Mouse (Mus musculus): Measurements from ENCODE around the gene Klk11. TPM values are rescaled to one million over a fixed set of nuclear protein-coding genes. Genes with fewer than 3 reads are reported as not detected.

Gene Klk11
- polyA plus RNA-seq, 1 experiment from 2014 or later = not detected

DNA sequence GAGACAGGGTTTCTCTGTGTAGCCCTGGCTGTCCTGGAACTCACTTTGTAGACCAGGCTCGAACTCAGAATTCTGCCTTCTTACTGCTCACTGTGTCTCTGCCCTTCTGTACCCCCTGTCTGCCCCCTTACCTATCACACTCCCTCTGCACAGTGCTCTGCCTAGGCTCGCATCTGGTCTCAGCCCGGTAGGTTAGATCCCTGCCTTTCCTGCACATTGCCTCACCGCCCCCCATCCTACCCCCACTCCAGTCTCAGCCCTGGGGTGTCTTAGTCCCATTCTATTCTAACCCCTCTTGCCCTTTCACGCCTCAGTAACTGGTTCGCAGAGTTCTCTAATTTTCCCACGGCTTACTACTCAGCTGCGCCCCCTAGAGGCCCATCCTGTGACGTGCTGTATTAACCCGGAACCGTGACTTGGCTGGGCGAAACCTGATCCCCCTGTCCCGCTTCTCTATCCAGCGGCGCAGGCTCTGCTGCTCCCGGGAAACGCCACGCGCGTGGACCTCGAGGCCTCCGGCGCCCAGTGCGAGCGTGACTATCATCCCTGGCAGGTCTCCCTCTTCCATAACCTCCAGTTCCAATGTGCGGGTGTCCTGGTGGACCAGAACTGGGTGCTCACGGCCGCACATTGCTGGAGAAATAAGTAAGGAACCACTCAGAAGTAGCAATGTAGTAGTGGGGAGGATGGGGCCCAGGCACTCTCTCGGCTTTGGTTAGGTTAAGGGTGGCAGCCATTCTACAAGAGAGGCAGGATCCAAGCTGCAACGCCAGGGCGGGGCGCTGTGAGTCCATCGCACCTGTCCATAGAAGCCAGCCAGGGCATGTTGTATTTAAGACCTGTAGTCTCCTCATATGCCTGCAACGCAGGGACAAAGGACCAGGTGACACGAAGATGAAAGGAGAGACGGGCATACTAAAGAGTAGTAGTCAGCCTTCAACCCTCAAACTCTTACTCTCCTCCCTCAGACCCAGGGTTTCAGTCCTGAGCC, 8.2 kb downstream of the Klk11 start:
- no peaks in the 10 kb centered on the region for H3K36me3 ChIP-seq (ENCODE audit: control insufficient read depth, insufficient read depth, low read length)
- H3K4me1 ChIP-seq (ENCODE audit: control insufficient read depth, insufficient read depth, low read length) = 0 out of 2 replicates have a peak, but pooled peaks cover 4% of the 10 kb centered on the region
- H3K27me3 ChIP-seq (ENCODE audit: control insufficient read depth, insufficient read depth, low read length) = 0 out of 2 replicates have a peak, but pooled peaks cover 6% of the 10 kb centered on the region
- WGBS = 7% methylated on average over 36 of the region's 36 CpGs
- ATAC-seq (ENCODE audit: low FRiP score, low TSS enrichment) = peak; percentile 81
- H3K9ac ChIP-seq (ENCODE audit: low read depth, low read length) = peak overlapping the region; percentile 13; the same call in 1 of the 2 replicates
- no peak overlapping the region for H3K27ac ChIP-seq (ENCODE audit: low read depth, low read length)
- peak overlapping the region; percentile 25; the same call in 1 of the 2 replicates for H3K4me3 ChIP-seq (ENCODE audit: low read length)
- H3K4me2 ChIP-seq (replicated peaks; ENCODE audit: low read depth, low read length) = peak overlapping the region; percentile 52
- no peaks in the 10 kb centered on the region for H3K9me3 ChIP-seq (ENCODE audit: control insufficient read depth, low read length)

DNA sequence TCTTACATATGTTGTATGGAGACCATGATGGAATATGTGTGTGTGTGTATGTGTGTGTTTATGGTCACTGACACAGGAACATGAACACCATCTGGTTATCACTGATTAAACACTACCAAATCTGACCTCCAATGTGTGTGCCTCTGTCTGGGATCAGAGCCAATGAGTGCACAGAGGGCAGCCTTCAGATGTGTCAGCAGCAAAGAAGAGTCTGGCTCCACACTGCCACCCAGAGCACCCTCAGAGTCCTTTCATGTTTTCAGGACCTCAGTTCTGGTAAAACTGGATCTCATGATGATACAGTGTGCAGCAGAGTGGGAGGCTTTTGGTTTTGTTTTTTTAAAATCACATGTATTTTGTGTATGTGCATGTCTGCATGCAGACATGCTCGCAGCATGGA, 10.9 kb downstream of the Klk11 start:
- no peaks in the 10 kb centered on the region for H3K9me3 ChIP-seq (ENCODE audit: control insufficient read depth, low read length)
- no peak overlapping the region for H3K4me3 ChIP-seq (ENCODE audit: low read length)
- H3K4me2 ChIP-seq (replicated peaks; ENCODE audit: low read depth, low read length) = no peak overlapping the region
- H3K9ac ChIP-seq (ENCODE audit: low read depth, low read length) = no peak overlapping the region
- 0 out of 2 replicates have a peak, but pooled peaks cover 4% of the 10 kb centered on the region for H3K4me1 ChIP-seq (ENCODE audit: control insufficient read depth, insufficient read depth, low read length)
- ATAC-seq (ENCODE audit: low FRiP score, low TSS enrichment) = no peak
- no peaks in the 10 kb centered on the region for H3K36me3 ChIP-seq (ENCODE audit: control insufficient read depth, insufficient read depth, low read length)
- 0 out of 2 replicates have a peak, but pooled peaks cover 6% of the 10 kb centered on the region for H3K27me3 ChIP-seq (ENCODE audit: control insufficient read depth, insufficient read depth, low read length)
- no peak overlapping the region for H3K27ac ChIP-seq (ENCODE audit: low read depth, low read length)
- 85% methylated on average over 1 of the region's 1 CpGs for whole genome bisulfite sequencing

DNA sequence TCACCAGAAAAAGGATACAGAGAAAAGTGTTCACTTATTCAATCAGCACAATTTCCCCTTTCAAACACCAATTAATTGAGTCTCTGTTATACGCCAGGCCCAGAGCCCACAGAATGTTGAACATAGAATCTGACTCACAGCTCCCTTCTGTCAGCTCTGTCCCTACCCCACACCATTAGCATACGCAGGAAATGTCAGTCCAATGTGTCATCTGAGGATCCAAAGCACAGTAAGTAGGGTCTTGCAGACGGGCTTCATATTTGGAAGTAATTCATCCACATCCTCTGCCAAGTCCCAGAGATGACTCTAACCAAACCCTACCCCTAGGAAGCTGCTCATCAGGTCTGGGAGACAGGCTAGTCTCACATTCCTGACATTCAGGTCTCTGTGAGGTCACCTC, 13.7 kb downstream of the Klk11 start:
- Histone ChIP-seq H3K27ac (ENCODE audit: low read depth, low read length) (no peak overlapping the region), H3K9me3 (ENCODE audit: control insufficient read depth, low read length) (no peaks in the 10 kb centered on the region), H3K9ac (ENCODE audit: low read depth, low read length) (no peak overlapping the region), H3K27me3 (ENCODE audit: control insufficient read depth, insufficient read depth, low read length) (0 out of 2 replicates have a peak, but pooled peaks cover 3% of the 10 kb centered on the region), H3K4me3 (ENCODE audit: low read length) (no peak overlapping the region), H3K36me3 (ENCODE audit: control insufficient read depth, insufficient read depth, low read length) (no peaks in the 10 kb centered on the region), H3K4me1 (ENCODE audit: control insufficient read depth, insufficient read depth, low read length) (no peaks in the 10 kb centered on the region), H3K4me2 (replicated peaks; ENCODE audit: low read depth, low read length) (no peak overlapping the region)
- no peak for ATAC-seq (ENCODE audit: low FRiP score, low TSS enrichment)
- WGBS = 72% methylated on average over 3 of the region's 3 CpGs

DNA sequence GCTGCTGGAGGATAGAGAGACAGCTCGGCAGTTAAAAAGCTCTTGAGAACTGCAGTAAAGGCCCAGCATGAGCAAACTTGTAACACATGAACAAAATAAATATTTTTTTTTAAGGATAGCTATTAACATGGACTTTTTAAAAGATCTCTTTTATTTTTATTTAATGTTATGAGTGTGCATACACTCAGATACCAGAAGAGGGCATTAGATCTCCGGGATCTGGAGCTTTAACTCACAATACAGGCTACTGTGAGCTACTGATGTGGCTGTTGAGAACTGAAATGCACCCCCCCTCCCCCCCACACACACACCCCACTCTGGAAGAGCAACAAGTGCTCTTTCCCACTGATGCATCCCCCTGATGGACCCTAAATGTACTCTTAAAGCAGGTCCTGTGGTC, 14.9 kb downstream of the Klk11 start:
- no peaks in the 10 kb centered on the region for H3K9me3 ChIP-seq (ENCODE audit: control insufficient read depth, low read length)
- H3K36me3 ChIP-seq (ENCODE audit: control insufficient read depth, insufficient read depth, low read length) = no peaks in the 10 kb centered on the region
- no peaks in the 10 kb centered on the region for H3K4me1 ChIP-seq (ENCODE audit: control insufficient read depth, insufficient read depth, low read length)
- H3K27me3 ChIP-seq (ENCODE audit: control insufficient read depth, insufficient read depth, low read length) = no peaks in the 10 kb centered on the region
- WGBS = 51% methylated on average over 2 of the region's 2 CpGs
- no peak for ATAC-seq (ENCODE audit: low FRiP score, low TSS enrichment)
- no peak overlapping the region for H3K4me2 ChIP-seq (replicated peaks; ENCODE audit: low read depth, low read length)
- no peak overlapping the region for H3K9ac ChIP-seq (ENCODE audit: low read depth, low read length)
- no peak overlapping the region for H3K4me3 ChIP-seq (ENCODE audit: low read length)
- H3K27ac ChIP-seq (ENCODE audit: low read depth, low read length) = no peak overlapping the region

DNA sequence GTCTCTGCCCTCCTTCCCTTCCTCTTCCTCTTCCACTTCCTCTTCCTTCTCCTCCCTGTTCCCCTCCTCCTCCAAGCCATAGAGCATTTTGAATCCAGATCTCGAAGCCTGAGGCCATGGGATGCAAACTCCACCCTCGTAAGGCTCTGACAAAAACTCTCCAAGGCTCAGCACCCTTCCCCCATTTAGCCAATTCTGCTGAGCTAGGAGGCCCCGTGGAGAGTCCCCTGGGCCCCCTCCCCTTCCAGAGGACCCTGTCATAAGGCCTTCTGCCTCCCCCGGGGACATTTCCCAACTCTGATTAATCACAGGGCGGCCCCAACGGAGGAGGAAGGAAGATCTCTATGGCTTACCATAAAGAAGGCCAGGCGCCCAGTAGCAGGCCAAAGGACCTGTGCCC, 17.2 kb downstream of the Klk11 start, which contains the start of gene Klk9:
Klk9 (plus strand) TSS at position 301 of the 400 bp plus-strand sequence.
- WGBS = 75% methylated on average over 7 of the region's 7 CpGs
- Histone ChIP-seq H3K4me3 (ENCODE audit: low read length) (no peak within 1 kb of the TSS), H3K9me3 (ENCODE audit: control insufficient read depth, low read length) (no peaks in the 10 kb centered on the region), H3K4me2 (replicated peaks; ENCODE audit: low read depth, low read length) (no peak within 1 kb of the TSS), H3K27ac (ENCODE audit: low read depth, low read length) (no peak within 1 kb of the TSS), H3K36me3 (ENCODE audit: control insufficient read depth, insufficient read depth, low read length) (no peaks in the 10 kb centered on the region), H3K27me3 (ENCODE audit: control insufficient read depth, insufficient read depth, low read length) (peaks cover 7% of the 10 kb centered on the region; the same call in 1 of the 2 replicates), H3K4me1 (ENCODE audit: control insufficient read depth, insufficient read depth, low read length) (peaks cover 6% of the 10 kb centered on the region), H3K9ac (ENCODE audit: low read depth, low read length) (no peak within 1 kb of the TSS)
- ATAC-seq (ENCODE audit: low FRiP score, low TSS enrichment) = no peak

DNA sequence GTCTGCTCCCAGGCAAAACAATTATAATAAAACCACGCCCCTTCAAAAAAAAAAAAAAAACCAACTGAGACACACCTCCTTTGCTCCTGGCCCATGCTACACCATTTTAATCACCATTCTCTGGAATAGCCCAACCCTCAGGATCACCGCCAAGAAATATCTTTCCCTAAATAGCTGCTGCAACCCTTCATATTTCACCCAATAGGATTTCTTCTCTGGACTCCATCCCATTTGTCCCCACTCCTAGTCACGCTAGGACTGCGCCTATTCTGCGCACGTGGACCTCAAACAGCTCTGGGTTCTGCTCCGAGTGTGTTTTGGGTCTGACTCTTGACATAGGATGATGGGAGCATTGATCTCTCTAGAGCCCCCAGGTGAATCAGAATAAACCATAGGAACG, 22.0 kb downstream of the Klk11 start:
- H3K27ac ChIP-seq (ENCODE audit: low read depth, low read length) = no peak overlapping the region
- H3K4me1 ChIP-seq (ENCODE audit: control insufficient read depth, insufficient read depth, low read length) = peaks cover 10% of the 10 kb centered on the region
- peaks cover 7% of the 10 kb centered on the region; the same call in 1 of the 2 replicates for H3K27me3 ChIP-seq (ENCODE audit: control insufficient read depth, insufficient read depth, low read length)
- ATAC-seq (ENCODE audit: low FRiP score, low TSS enrichment) = 0 out of 2 replicates have a peak, but pooled peaks have one; percentile 30
- H3K4me2 ChIP-seq (replicated peaks; ENCODE audit: low read depth, low read length) = peak overlapping the region; percentile 68
- H3K4me3 ChIP-seq (ENCODE audit: low read length) = peak overlapping the region; percentile 58
- WGBS = 7% methylated on average over 8 of the region's 8 CpGs
- peak overlapping the region; percentile 45; the same call in 1 of the 2 replicates for H3K9ac ChIP-seq (ENCODE audit: low read depth, low read length)
- no peaks in the 10 kb centered on the region for H3K9me3 ChIP-seq (ENCODE audit: control insufficient read depth, low read length)
- H3K36me3 ChIP-seq (ENCODE audit: control insufficient read depth, insufficient read depth, low read length) = no peaks in the 10 kb centered on the region

DNA sequence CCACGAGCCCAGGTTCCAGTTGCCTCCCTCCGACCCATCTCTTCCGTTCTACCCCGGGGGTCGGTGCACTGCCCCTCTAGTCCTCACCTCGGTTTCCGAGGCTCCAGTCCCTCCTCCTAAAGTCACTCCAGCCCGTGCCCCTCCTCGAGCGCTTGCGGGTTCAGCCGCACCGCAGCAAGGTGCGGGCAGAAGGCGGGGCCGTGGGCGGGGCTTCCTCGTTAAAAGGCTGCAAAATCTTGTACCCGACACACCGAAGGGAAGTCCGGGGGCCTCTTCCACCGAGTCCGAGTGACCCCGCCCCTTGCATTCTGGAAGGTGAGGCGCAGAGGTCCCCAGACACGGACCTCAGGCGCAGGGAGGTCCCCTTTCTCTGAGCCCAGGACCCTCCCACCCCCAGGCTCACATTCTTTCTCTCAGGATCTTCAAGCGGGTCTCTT, 22.9 kb downstream of the Klk11 start, which contains the start of gene Klk8:
Klk8 (plus strand) TSS at position 245 of the 437 bp plus-strand sequence.
- ATAC-seq (ENCODE audit: low FRiP score, low TSS enrichment) = peak; percentile 63
- H3K9me3 ChIP-seq (ENCODE audit: control insufficient read depth, low read length) = no peaks in the 10 kb centered on the region
- peak within 1 kb of the TSS; percentile 68 for H3K4me2 ChIP-seq (replicated peaks; ENCODE audit: low read depth, low read length)
- no peak within 1 kb of the TSS for H3K27ac ChIP-seq (ENCODE audit: low read depth, low read length)
- H3K4me1 ChIP-seq (ENCODE audit: control insufficient read depth, insufficient read depth, low read length) = peaks cover 10% of the 10 kb centered on the region
- peaks cover 7% of the 10 kb centered on the region; the same call in 1 of the 2 replicates for H3K27me3 ChIP-seq (ENCODE audit: control insufficient read depth, insufficient read depth, low read length)
- peak within 1 kb of the TSS; percentile 45 for H3K9ac ChIP-seq (ENCODE audit: low read depth, low read length)
- H3K4me3 ChIP-seq (ENCODE audit: low read length) = peak within 1 kb of the TSS; percentile 58
- H3K36me3 ChIP-seq (ENCODE audit: control insufficient read depth, insufficient read depth, low read length) = no peaks in the 10 kb centered on the region
- WGBS = under 1% methylated on average over 28 of the region's 28 CpGs

DNA sequence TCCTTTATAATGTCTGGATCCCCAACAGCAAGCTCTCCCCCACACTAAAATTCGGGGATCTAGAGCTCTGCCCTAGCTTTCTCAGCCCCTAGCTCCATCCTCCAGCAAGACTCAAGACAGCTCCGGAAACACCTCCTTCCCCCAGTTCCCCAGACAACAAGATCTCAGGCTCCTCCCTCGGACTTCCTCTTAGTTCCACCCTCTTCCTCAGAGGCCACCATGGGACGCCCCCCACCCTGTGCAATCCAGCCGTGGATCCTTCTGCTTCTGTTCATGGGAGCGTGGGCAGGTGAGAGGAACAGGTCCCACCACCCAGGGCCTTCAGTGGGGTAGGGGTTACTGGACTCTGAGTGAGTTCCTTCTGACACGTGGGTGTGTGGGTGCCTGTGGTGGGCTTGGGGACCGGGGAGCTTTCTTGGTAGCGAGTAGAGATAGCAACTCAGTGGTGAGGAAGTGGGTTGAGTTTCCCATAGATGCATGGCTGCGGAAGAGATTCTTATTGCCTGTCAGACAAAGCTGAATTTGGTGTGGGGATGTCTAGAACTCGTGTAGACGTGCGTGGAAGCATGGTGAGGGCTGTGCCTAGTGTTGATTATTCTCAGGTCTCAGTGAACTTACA, 23.5 kb downstream of the Klk11 start:
- H3K4me2 ChIP-seq (replicated peaks; ENCODE audit: low read depth, low read length) = peak overlapping the region; percentile 68
- H3K36me3 ChIP-seq (ENCODE audit: control insufficient read depth, insufficient read depth, low read length) = no peaks in the 10 kb centered on the region
- H3K9me3 ChIP-seq (ENCODE audit: control insufficient read depth, low read length) = no peaks in the 10 kb centered on the region
- peak; percentile 45; the same call in 1 of the 2 replicates for ATAC-seq (ENCODE audit: low FRiP score, low TSS enrichment)
- H3K4me3 ChIP-seq (ENCODE audit: low read length) = peak overlapping the region; percentile 58
- WGBS = 39% methylated on average over 13 of the region's 13 CpGs
- no peak overlapping the region for H3K27ac ChIP-seq (ENCODE audit: low read depth, low read length)
- peaks cover 7% of the 10 kb centered on the region; the same call in 1 of the 2 replicates for H3K27me3 ChIP-seq (ENCODE audit: control insufficient read depth, insufficient read depth, low read length)
- H3K9ac ChIP-seq (ENCODE audit: low read depth, low read length) = peak overlapping the region; percentile 45; the same call in 1 of the 2 replicates
- H3K4me1 ChIP-seq (ENCODE audit: control insufficient read depth, insufficient read depth, low read length) = peaks cover 10% of the 10 kb centered on the region
